Mouse (Mus musculus): ENCODE measurements around the gene Hcfc1r1.
A peak's percentile ranks its signal among the peaks of the same experiment; 100 is the strongest.

DNA sequence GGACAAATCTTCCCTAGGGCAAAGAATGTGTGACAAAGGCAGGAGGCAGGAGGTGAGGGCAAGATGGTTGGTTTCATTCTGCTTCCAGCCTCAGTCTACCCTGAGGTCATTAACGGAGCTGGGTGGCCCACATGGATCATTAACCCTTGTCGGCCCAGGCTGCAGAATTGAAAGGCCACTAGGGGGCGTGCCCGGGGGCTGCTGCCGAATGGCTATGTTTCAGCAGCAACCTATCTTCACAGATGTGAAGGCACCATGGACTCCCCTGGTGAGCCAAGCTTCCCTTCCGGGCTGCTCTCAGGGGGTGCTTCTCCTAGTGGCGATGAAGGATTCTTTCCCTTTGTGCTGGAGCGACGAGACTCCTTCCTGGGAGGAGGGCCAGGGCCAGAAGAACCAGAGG, 11.9 kb upstream of the Hcfc1r1 start:
- TF ChIP-seq CTCF (conservative IDR thresholded peaks at IDR 0.05; ENCODE audit: low read length) (peak; percentile 88), POU5F1 (IDR thresholded peaks at IDR 0.05; ENCODE audit: borderline replicate concordance, low read length) (no peak)

Measured in E14TG2a.4 (cell line).